8 mouse cellular contexts compared by ENCODE assay signal in the genomic region with DNA sequence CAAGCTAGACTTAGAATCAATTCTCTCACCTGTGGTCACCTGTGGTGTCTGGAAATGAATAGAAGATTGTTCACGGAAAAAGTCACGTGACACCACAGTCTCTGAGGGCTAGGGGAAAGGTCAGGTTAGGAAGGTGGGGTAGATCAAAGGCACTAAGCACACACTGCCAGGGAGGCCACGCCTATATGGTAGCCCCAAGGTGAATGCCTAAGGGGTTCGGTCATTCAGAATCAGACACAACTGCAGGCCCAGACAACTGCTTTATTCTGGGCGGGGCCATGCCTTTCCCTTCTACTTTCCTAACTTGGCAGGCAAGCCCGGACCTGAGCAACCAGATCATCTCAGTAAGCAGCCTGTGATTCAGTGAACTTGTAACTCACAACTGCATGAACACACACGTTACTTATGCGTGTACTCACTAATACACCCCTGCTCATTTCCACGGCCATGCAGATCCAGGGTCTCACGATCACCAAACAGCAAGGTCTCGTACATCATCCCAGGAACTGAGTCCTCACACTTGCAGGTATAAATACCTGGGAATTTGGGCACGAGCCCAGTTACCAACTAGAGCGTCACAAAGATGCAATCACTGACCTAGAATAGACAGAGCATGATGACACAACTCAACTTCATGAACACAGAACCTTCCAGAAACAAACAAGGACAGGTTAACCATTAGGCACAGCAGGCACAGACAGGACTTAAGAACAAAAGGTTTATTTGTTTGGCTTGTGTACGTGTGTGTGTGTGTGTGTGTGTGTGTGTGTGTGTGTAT. TPM values are rescaled to one million over a fixed set of nuclear protein-coding genes. Genes with fewer than 3 reads are reported as not detected.
DNase-seq lines count a peak whose midpoint lies in the region; ATAC-seq and TF ChIP-seq lines count a peak whose summit lies in the region.

No protein-coding gene starts in this region.

- no peak overlapping the region for H3K4me2 ChIP-seq in forebrain, embryonic 15.5 days (replicated peaks)
- H3K4me2 ChIP-seq in forebrain, postnatal 0 days (ENCODE audit: low read depth) = no peak overlapping the region
- no peak overlapping the region for H3K4me2 ChIP-seq in midbrain, embryonic 13.5 days (replicated peaks)
- no peak overlapping the region for H3K4me2 ChIP-seq in midbrain, embryonic 11.5 days
- H3K4me2 ChIP-seq in kidney, embryonic 15.5 days = peak overlapping the region; percentile 60; the same call in 1 of the 2 replicates
- H3K4me2 ChIP-seq in stomach, embryonic 14.5 days (replicated peaks; ENCODE audit: low read depth, low read length) = no peak overlapping the region

- 88% methylated on average over 14 of the region's 14 CpGs for WGBS in forebrain, embryonic 15.5 days
- WGBS in forebrain, postnatal 0 days = 87% methylated on average over 14 of the region's 14 CpGs
- WGBS in midbrain, embryonic 13.5 days = 92% methylated on average over 14 of the region's 14 CpGs
- WGBS in midbrain, embryonic 11.5 days = 88% methylated on average over 14 of the region's 14 CpGs
- WGBS in kidney, embryonic 15.5 days = 75% methylated on average over 14 of the region's 14 CpGs
- 68% methylated on average over 14 of the region's 14 CpGs for WGBS in stomach, embryonic 14.5 days

- H3K9ac ChIP-seq in forebrain, embryonic 15.5 days (replicated peaks) = no peak overlapping the region
- no peak overlapping the region for H3K9ac ChIP-seq in forebrain, postnatal 0 days
- no peak overlapping the region for H3K9ac ChIP-seq in midbrain, embryonic 13.5 days (replicated peaks)
- no peak overlapping the region for H3K9ac ChIP-seq in midbrain, embryonic 11.5 days (ENCODE audit: low read length)
- H3K9ac ChIP-seq in kidney, embryonic 15.5 days = no peak overlapping the region
- H3K9ac ChIP-seq in stomach, embryonic 14.5 days (replicated peaks; ENCODE audit: low read depth, low read length) = no peak overlapping the region

- peaks cover 40% of the 10 kb centered on the region for H3K4me1 ChIP-seq in forebrain, embryonic 15.5 days
- peaks cover 2% of the 10 kb centered on the region; the same call in 1 of the 2 replicates for H3K4me1 ChIP-seq in forebrain, postnatal 0 days (ENCODE audit: insufficient read depth)
- H3K4me1 ChIP-seq in midbrain, embryonic 13.5 days (replicated peaks) = peaks cover 55% of the 10 kb centered on the region
- H3K4me1 ChIP-seq in midbrain, embryonic 11.5 days (ENCODE audit: control insufficient read depth, insufficient read depth, low read length) = peaks cover 26% of the 10 kb centered on the region
- H3K4me1 ChIP-seq in kidney, embryonic 15.5 days = peaks cover 52% of the 10 kb centered on the region
- H3K4me1 ChIP-seq in stomach, embryonic 14.5 days (ENCODE audit: control insufficient read depth, insufficient read depth, low read length) = peaks cover 23% of the 10 kb centered on the region

- H3K27ac ChIP-seq in forebrain, embryonic 15.5 days (replicated peaks) = peak overlapping the region; percentile 66
- no peak overlapping the region for H3K27ac ChIP-seq in forebrain, postnatal 0 days (ENCODE audit: low read depth, low read length)
- peak overlapping the region; percentile 15; the same call in 1 of the 2 replicates for H3K27ac ChIP-seq in midbrain, embryonic 13.5 days
- no peak overlapping the region; the same call in 1 of the 2 replicates for H3K27ac ChIP-seq in midbrain, embryonic 11.5 days (ENCODE audit: low read depth, low read length)
- peak overlapping the region; percentile 76 for H3K27ac ChIP-seq in kidney, embryonic 15.5 days
- peak overlapping the region; percentile 80 for H3K27ac ChIP-seq in stomach, embryonic 14.5 days (ENCODE audit: low read length)

- no peak overlapping the region for H3K4me3 ChIP-seq in forebrain, embryonic 15.5 days
- no peak overlapping the region for H3K4me3 ChIP-seq in forebrain, postnatal 0 days (ENCODE audit: low read depth, low read length)
- H3K4me3 ChIP-seq in midbrain, embryonic 13.5 days (replicated peaks) = no peak overlapping the region
- H3K4me3 ChIP-seq in midbrain, embryonic 11.5 days (ENCODE audit: low read depth, low read length) = no peak overlapping the region
- no peak overlapping the region for H3K4me3 ChIP-seq in kidney, embryonic 15.5 days (replicated peaks)
- H3K4me3 ChIP-seq in stomach, embryonic 14.5 days (ENCODE audit: low read depth, low read length) = no peak overlapping the region

- no peak for DNase-seq in forebrain, postnatal 0 days
- DNase-seq in midbrain, embryonic 11.5 days (ENCODE audit: low spot score, missing footprints) = no peak
- no peak for DNase-seq in layer of hippocampus, postnatal 14 days (ENCODE audit: low spot score in 2 of 2)

- H3K9me3 ChIP-seq in forebrain, embryonic 15.5 days = no peaks in the 10 kb centered on the region
- H3K9me3 ChIP-seq in forebrain, postnatal 0 days (ENCODE audit: low read length) = no peaks in the 10 kb centered on the region
- no peaks in the 10 kb centered on the region for H3K9me3 ChIP-seq in midbrain, embryonic 13.5 days
- no peaks in the 10 kb centered on the region; the same call in 1 of the 2 replicates for H3K9me3 ChIP-seq in midbrain, embryonic 11.5 days (ENCODE audit: control insufficient read depth, low read length)
- H3K9me3 ChIP-seq in kidney, embryonic 15.5 days (replicated peaks) = no peaks in the 10 kb centered on the region
- no peaks in the 10 kb centered on the region for H3K9me3 ChIP-seq in stomach, embryonic 14.5 days (ENCODE audit: control insufficient read depth, low read depth, low read length)

- H3K36me3 ChIP-seq in forebrain, embryonic 15.5 days = peaks cover 38% of the 10 kb centered on the region
- peaks cover 34% of the 10 kb centered on the region for H3K36me3 ChIP-seq in forebrain, postnatal 0 days (ENCODE audit: insufficient read depth)
- H3K36me3 ChIP-seq in midbrain, embryonic 13.5 days = peaks cover 38% of the 10 kb centered on the region
- H3K36me3 ChIP-seq in midbrain, embryonic 11.5 days (ENCODE audit: control insufficient read depth, insufficient read depth, low read length) = peaks cover 24% of the 10 kb centered on the region
- peaks cover 40% of the 10 kb centered on the region for H3K36me3 ChIP-seq in kidney, embryonic 15.5 days
- H3K36me3 ChIP-seq in stomach, embryonic 14.5 days (ENCODE audit: control insufficient read depth, insufficient read depth, low read length) = peaks cover 23% of the 10 kb centered on the region

- TF ChIP-seq CTCF in forebrain, postnatal 0 days (IDR thresholded peaks at IDR 0.05; ENCODE audit: low read depth) = no peak

- no peak for ATAC-seq in forebrain, embryonic 15.5 days (replicated peaks)
- no peak for ATAC-seq in forebrain, postnatal 0 days
- ATAC-seq in midbrain, embryonic 13.5 days = no peak
- ATAC-seq in midbrain, embryonic 11.5 days (ENCODE audit: low FRiP score) = no peak
- no peak for ATAC-seq in kidney, embryonic 15.5 days (replicated peaks; ENCODE audit: low FRiP score)
- ATAC-seq in stomach, embryonic 14.5 days (ENCODE audit: insufficient number of reproducible peaks, insufficient read depth, low FRiP score, low read depth) = peak; percentile 70
- ATAC-seq in inflammation-experienced regulatory T-cells, adult 6 months = no peak

- no peaks in the 10 kb centered on the region for H3K27me3 ChIP-seq in forebrain, embryonic 15.5 days
- H3K27me3 ChIP-seq in forebrain, postnatal 0 days (ENCODE audit: insufficient read depth, low read length) = no peaks in the 10 kb centered on the region
- H3K27me3 ChIP-seq in midbrain, embryonic 13.5 days = no peaks in the 10 kb centered on the region
- H3K27me3 ChIP-seq in midbrain, embryonic 11.5 days (ENCODE audit: control insufficient read depth, insufficient read depth, low read length) = no peaks in the 10 kb centered on the region
- no peaks in the 10 kb centered on the region for H3K27me3 ChIP-seq in kidney, embryonic 15.5 days
- H3K27me3 ChIP-seq in stomach, embryonic 14.5 days (ENCODE audit: control insufficient read depth, insufficient read depth, low read length) = no peaks in the 10 kb centered on the region

RNA-seq across cellular contexts. Expression of gene Hyal1, which starts 1.0 kb away (rescaled TPM):
- polyA plus RNA-seq in forebrain, embryonic 15.5 days (2015; fragmentation: Nextera tagmentation; extraction: Ambion mirVana) = 8.6 and 8.8 TPM in 2 replicates
- total RNA-seq in forebrain, postnatal 0 days (2014; rRNA removed) = 3.5 and 3.9 TPM in 2 replicates
- 1.9 and 2.0 TPM in 2 replicates for polyA plus RNA-seq in forebrain, postnatal 0 days (2015; fragmentation: Nextera tagmentation; extraction: Ambion mirVana)
- polyA plus RNA-seq in midbrain, embryonic 13.5 days (2015; fragmentation: Nextera tagmentation; extraction: Ambion mirVana) = 7.0 and 10.0 TPM in 2 replicates
- 3.9 and 4.8 TPM in 2 replicates for polyA plus RNA-seq in midbrain, embryonic 11.5 days (2014; fragmentation: Nextera tagmentation; extraction: Ambion mirVana)
- polyA plus RNA-seq in kidney, embryonic 15.5 days (2015; fragmentation: Nextera tagmentation; extraction: Ambion mirVana) = 8.6 and 10.5 TPM in 2 replicates
- 10.3 and 12.1 TPM in 2 replicates for polyA plus RNA-seq in stomach, embryonic 14.5 days (2014; fragmentation: Nextera tagmentation; extraction: Ambion mirVana)
- 1 to 10 TPM; 2.9 to 7.0 (median 5.8) TPM for polyA plus RNA-seq in inflammation-experienced regulatory T-cells, adult 6 months (2017; shearing (Covaris generic))
- total RNA-seq in layer of hippocampus, postnatal 14 days (2021) = 1 to 10 TPM; 4.8 to 6.3 TPM

RNA-seq across cellular contexts. Expression of gene Naa80, which starts 2.9 kb away (rescaled TPM):
- polyA plus RNA-seq in forebrain, embryonic 15.5 days (2015; fragmentation: Nextera tagmentation; extraction: Ambion mirVana) = 14.7 and 17.0 TPM in 2 replicates
- 15.8 and 27.0 TPM in 2 replicates for total RNA-seq in forebrain, postnatal 0 days (2014; rRNA removed)
- 18.8 and 21.3 TPM in 2 replicates for polyA plus RNA-seq in forebrain, postnatal 0 days (2015; fragmentation: Nextera tagmentation; extraction: Ambion mirVana)
- 16.5 and 19.1 TPM in 2 replicates for polyA plus RNA-seq in midbrain, embryonic 13.5 days (2015; fragmentation: Nextera tagmentation; extraction: Ambion mirVana)
- polyA plus RNA-seq in midbrain, embryonic 11.5 days (2014; fragmentation: Nextera tagmentation; extraction: Ambion mirVana) = 8.4 and 11.1 TPM in 2 replicates
- 16.0 and 19.3 TPM in 2 replicates for polyA plus RNA-seq in kidney, embryonic 15.5 days (2015; fragmentation: Nextera tagmentation; extraction: Ambion mirVana)
- polyA plus RNA-seq in stomach, embryonic 14.5 days (2014; fragmentation: Nextera tagmentation; extraction: Ambion mirVana) = 17.3 and 19.9 TPM in 2 replicates
- 10 to 100 TPM; 13.8 to 23.8 (median 19.2) TPM for polyA plus RNA-seq in inflammation-experienced regulatory T-cells, adult 6 months (2017; shearing (Covaris generic))
- total RNA-seq in layer of hippocampus, postnatal 14 days (2021) = 10 to 100 TPM in 1 of 2 experiments, 1 to 10 TPM in 1; 9.5 to 10.0 TPM

RNA-seq across cellular contexts. Expression of gene Hyal3, which starts 4.8 kb away (rescaled TPM):
- polyA plus RNA-seq in forebrain, embryonic 15.5 days (2015; fragmentation: Nextera tagmentation; extraction: Ambion mirVana) = 1.3 and 2.1 TPM in 2 replicates
- total RNA-seq in forebrain, postnatal 0 days (2014; rRNA removed) = 1.00 and 2.9 TPM in 2 replicates
- 1.3 and 1.5 TPM in 2 replicates for polyA plus RNA-seq in forebrain, postnatal 0 days (2015; fragmentation: Nextera tagmentation; extraction: Ambion mirVana)
- polyA plus RNA-seq in midbrain, embryonic 13.5 days (2015; fragmentation: Nextera tagmentation; extraction: Ambion mirVana) = 1.1 and 1.8 TPM in 2 replicates
- 0.33 and 0.47 TPM in 2 replicates for polyA plus RNA-seq in midbrain, embryonic 11.5 days (2014; fragmentation: Nextera tagmentation; extraction: Ambion mirVana)
- 1.3 TPM in 2 replicates for polyA plus RNA-seq in kidney, embryonic 15.5 days (2015; fragmentation: Nextera tagmentation; extraction: Ambion mirVana)
- polyA plus RNA-seq in stomach, embryonic 14.5 days (2014; fragmentation: Nextera tagmentation; extraction: Ambion mirVana) = 1.0 and 1.4 TPM in 2 replicates
- polyA plus RNA-seq in inflammation-experienced regulatory T-cells, adult 6 months (2017; shearing (Covaris generic)) = 1 to 10 TPM in 1 of 3 experiments, under 1 TPM in 2; 0.59 to 1.7 (median 0.94) TPM
- total RNA-seq in layer of hippocampus, postnatal 14 days (2021) = 1 to 10 TPM in 1 of 2 experiments, under 1 TPM in 1; 0.95 to 1.5 TPM

RNA-seq across cellular contexts. Expression of gene Hyal2, which starts 8.0 kb away (rescaled TPM):
- polyA plus RNA-seq in forebrain, embryonic 15.5 days (2015; fragmentation: Nextera tagmentation; extraction: Ambion mirVana) = 75.3 and 76.2 TPM in 2 replicates
- 48.5 and 51.5 TPM in 2 replicates for total RNA-seq in forebrain, postnatal 0 days (2014; rRNA removed)
- polyA plus RNA-seq in forebrain, postnatal 0 days (2015; fragmentation: Nextera tagmentation; extraction: Ambion mirVana) = 42.2 and 43.1 TPM in 2 replicates
- 98.9 and 106 TPM in 2 replicates for polyA plus RNA-seq in midbrain, embryonic 13.5 days (2015; fragmentation: Nextera tagmentation; extraction: Ambion mirVana)
- polyA plus RNA-seq in midbrain, embryonic 11.5 days (2014; fragmentation: Nextera tagmentation; extraction: Ambion mirVana) = 129 and 132 TPM in 2 replicates
- 111 and 117 TPM in 2 replicates for polyA plus RNA-seq in kidney, embryonic 15.5 days (2015; fragmentation: Nextera tagmentation; extraction: Ambion mirVana)
- polyA plus RNA-seq in stomach, embryonic 14.5 days (2014; fragmentation: Nextera tagmentation; extraction: Ambion mirVana) = 119 and 127 TPM in 2 replicates
- polyA plus RNA-seq in inflammation-experienced regulatory T-cells, adult 6 months (2017; shearing (Covaris generic)) = 10 to 100 TPM in 2 of 3 experiments, 1 to 10 TPM in 1; 8.2 to 13.9 (median 10.3) TPM
- 10 to 100 TPM; 14.6 to 16.8 TPM for total RNA-seq in layer of hippocampus, postnatal 14 days (2021)

RNA-seq across cellular contexts. Expression of gene Ifrd2, which starts 11.7 kb away (rescaled TPM):
- polyA plus RNA-seq in forebrain, embryonic 15.5 days (2015; fragmentation: Nextera tagmentation; extraction: Ambion mirVana) = 15.4 and 16.9 TPM in 2 replicates
- total RNA-seq in forebrain, postnatal 0 days (2014; rRNA removed) = 11.7 and 13.8 TPM in 2 replicates
- 6.2 and 7.4 TPM in 2 replicates for polyA plus RNA-seq in forebrain, postnatal 0 days (2015; fragmentation: Nextera tagmentation; extraction: Ambion mirVana)
- 13.5 and 14.7 TPM in 2 replicates for polyA plus RNA-seq in midbrain, embryonic 13.5 days (2015; fragmentation: Nextera tagmentation; extraction: Ambion mirVana)
- 24.2 and 28.2 TPM in 2 replicates for polyA plus RNA-seq in midbrain, embryonic 11.5 days (2014; fragmentation: Nextera tagmentation; extraction: Ambion mirVana)
- polyA plus RNA-seq in kidney, embryonic 15.5 days (2015; fragmentation: Nextera tagmentation; extraction: Ambion mirVana) = 47.8 and 55.8 TPM in 2 replicates
- polyA plus RNA-seq in stomach, embryonic 14.5 days (2014; fragmentation: Nextera tagmentation; extraction: Ambion mirVana) = 54.0 and 61.1 TPM in 2 replicates
- polyA plus RNA-seq in inflammation-experienced regulatory T-cells, adult 6 months (2017; shearing (Covaris generic)) = 10 to 100 TPM; 13.7 to 32.0 (median 31.7) TPM
- total RNA-seq in layer of hippocampus, postnatal 14 days (2021) = 10 to 100 TPM; 12.1 to 13.0 TPM

Comparison
In these comparisons a context has a peak if more than half of its experiments do, and no peak if none do; other contexts are left out.
1. H3K27ac ChIP-seq: peak in forebrain, embryonic 15.5 days (single experiment), midbrain, embryonic 13.5 days (single experiment), kidney, embryonic 15.5 days (single experiment) and stomach, embryonic 14.5 days (single experiment); none in forebrain, postnatal 0 days (single experiment) and midbrain, embryonic 11.5 days (single experiment).